Mouse (Mus musculus) Patski (cell line): ENCODE results near the gene Gm9918. TPM values are rescaled to one million over a fixed set of nuclear protein-coding genes. Genes with fewer than 3 reads are reported as not detected.

Experiments
- ATAC-seq: fragments of 100-300 bp; one replicate; pipeline ENCODE4 v1.8.0; 2021
- CTCF ChIA-PET: fragments of 350-600 bp; sonication (Branson Sonifier 250); formaldehyde crosslinking; loops from one replicate; lab custom pipeline; 2022; ENCODE audit warnings: inconsistent platforms; lab: Charles Lee
- POLR2A ChIA-PET: fragments of 350-600 bp; sonication (Branson Sonifier 250); formaldehyde crosslinking; loops from one replicate; lab custom pipeline; 2022; ENCODE audit warnings: antibody characterized with exemption, inconsistent platforms; lab: Charles Lee
- DNase-seq: peaks from one replicate; pipeline ENCODE4 v3.0.0-alpha.2; 2011; ENCODE audit warnings: low read depth, low spot score
- H3K27me3 ChIP-seq: fragments of 371-371 bp; one replicate; pipeline ENCODE4 v1.5.1; 2021
- CTCF ChIP-seq: fragments of 100-300 bp; IDR thresholded peaks from one replicate; pipeline ENCODE4 v1.5.1; 2021
- in situ Hi-C: fragments of 300-500 bp; cut with MboI; formaldehyde crosslinking; loops from 3 replicates; pipeline ENCODE4 v1.11.1; 2018; ENCODE audit warnings: low pct_unique_long_range_greater_than_20kb, mixed read lengths
- polyA plus RNA-seq: library from polyadenylated mRNA; unstranded; gene quantifications from one replicate; pipeline ENCODE4 v1.2.3, GENCODE M21; 2021

The Gm9918 gene
- polyA plus RNA-seq, 1 experiment from 2014 or later = 0.03 TPM

DNA sequence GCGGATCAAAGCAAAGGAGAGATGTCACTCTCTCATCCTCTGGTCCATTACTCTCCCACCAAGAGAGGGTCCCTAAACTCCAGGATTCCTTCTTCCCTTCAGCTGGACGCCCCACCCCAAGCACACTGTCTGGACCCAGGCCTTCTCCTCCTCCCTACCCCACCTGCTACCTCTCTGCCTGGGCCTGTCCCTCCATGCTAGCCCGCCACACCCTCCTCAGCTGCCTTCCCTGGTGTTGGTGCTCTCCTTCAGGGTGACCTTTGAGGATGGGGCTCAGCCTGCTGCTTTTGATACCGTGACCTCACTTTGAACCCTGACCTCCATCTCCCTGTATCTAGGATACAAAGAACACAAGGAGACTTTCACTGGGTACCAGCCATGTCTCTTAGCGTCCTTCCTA, 19.8 kb upstream of the Gm9918 start:
- no peak for TF ChIP-seq CTCF
- ATAC-seq = no peak
- in situ Hi-C loops = no loop called here
- H3K27me3 ChIP-seq = no peaks in the 10 kb centered on the region
- no peak for DNase-seq
- ChIA-PET CTCF (no interaction called here), POLR2A (no interaction called here)

DNA sequence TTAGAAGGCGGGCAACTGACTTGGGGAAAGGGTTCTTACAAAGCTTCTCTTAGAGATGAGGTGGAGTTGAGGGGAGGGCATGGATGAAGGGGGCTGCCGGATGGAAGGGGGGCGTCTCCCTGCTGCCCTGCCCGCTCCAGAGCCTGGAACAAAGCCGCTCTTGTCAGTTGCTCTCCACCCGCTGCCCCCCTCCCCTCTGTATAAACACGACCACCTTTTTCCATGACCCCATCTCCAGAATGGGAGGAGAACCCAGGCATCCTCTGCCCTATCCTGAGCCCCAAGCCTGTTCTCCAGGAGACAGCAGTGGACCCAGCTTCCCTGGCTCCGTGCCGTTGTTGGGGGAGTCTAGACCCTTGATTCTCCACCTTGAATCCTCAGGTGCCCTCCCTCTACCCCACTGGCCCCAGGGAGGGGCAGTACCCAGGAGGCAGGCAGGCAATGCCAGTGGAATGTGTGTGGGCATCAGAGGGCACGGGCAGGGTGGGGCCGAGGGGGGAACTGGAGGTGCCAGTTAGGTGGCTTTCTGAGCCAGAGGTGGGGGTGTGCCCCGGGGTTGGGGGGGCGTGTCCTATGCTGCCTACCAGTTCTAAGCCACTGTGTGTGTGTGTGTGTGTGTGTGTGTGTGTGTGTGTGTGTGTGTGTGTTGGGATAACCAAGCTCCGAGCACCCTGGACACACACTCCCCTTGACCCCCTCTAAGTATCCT, 14.7 kb upstream of the Gm9918 start:
- no peaks in the 10 kb centered on the region for H3K27me3 ChIP-seq
- in situ Hi-C loops = no loop called here
- no peak for DNase-seq
- POLR2A ChIA-PET = interaction anchor here (0.7 to 2.0 kb wide), 2 partner anchors 8 to 17 kb away, joined by 3 to 6 read pairs; no protein-coding TSS in a partner anchor
- CTCF ChIA-PET = no interaction called here
- no peak for ATAC-seq
- no peak for TF ChIP-seq CTCF

DNA sequence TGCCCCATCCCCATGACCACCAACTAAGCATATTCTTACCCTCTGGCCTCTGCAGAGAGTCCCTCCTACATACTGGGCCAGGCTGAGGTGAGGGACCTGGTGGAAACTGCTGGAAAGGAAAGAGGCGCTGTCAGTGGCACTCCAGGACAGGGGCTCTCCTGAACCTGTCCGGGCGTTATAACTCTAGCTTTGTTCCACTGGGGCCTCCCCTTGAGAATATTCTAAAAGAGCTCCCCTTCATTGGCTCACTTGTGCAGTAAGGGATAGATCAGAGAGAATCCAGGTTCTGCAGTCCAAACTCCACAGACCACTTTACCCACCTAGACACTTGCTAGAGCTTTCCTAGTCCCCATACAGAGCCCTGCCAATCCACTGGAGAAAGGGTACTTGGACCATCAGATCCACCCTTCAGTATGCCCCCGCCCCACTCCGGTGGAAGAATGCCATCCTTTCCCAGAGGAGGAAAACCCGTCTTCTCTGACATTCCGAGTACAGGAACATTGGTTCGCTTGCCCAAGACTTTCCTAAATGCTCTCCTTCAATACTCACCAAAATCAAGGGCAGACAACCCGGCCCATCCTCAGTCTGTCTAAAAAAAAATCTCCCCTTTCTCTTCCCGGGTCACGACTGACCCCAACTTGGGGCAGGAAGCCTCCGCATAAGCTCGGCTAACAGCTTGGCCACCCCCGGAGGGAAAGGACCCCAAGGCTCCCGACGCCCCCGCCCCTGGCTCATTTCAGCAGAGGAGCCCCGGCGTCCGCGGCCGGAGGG, 13.7 kb upstream of the Gm9918 start:
- no peak for TF ChIP-seq CTCF
- DNase-seq (no peak), ATAC-seq (peak; percentile 1)
- in situ Hi-C loops = no loop called here
- CTCF ChIA-PET = no interaction called here
- POLR2A ChIA-PET = interaction anchor here (0.5 to 2.0 kb wide), 2 partner anchors 9 to 47 kb away, joined by 5 to 6 read pairs; no protein-coding TSS in a partner anchor
- H3K27me3 ChIP-seq = no peaks in the 10 kb centered on the region

DNA sequence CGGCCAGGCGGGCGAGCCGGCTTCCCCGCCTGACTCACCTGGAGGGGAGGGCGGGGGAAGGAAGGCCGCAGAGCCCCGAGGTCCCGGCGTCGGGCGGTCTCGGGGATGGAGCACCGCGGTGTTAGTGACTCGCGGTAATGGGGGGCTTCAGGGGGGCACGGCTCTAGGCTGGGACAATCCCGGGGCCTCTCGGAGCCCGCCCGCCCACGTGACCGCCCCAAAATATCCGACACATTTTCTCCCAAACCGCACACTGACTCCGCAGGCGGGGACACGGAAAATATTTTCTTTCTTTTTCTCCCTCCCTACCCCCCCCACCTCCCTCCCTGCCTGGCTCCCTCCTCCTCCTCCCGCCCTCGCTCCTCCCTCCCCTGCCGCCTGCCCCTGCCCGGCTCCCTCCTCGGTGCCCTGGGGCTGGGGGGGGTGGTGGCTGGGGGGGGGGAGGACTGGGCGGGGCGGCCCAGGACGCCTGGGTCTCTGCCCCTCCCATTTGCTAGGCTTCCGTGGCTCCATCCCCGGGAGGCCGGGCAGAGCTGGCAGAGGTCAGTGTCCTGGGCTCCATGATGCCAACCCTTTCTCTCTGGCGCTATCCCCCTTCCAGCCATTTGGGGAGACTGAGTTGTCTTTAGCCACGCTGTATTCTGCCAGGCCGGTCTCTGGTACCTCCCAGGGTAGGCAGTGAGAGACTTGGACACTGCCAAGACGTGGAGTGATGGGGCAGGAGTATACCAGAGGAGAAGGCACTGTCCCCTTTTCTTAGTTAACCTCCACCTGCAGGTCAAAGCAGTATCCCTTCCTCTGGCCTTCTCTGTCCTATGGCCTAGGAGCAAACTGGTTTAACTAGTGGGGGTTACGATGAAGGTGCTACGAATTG, 12.9 kb upstream of the Gm9918 start, which contains the start of gene Rarg:
Gene Rarg, minus strand, starts transcription at position 316 of the 874 bp plus-strand sequence.
- DNase-seq (no peak), ATAC-seq (peak; percentile 68)
- POLR2A ChIA-PET = interaction anchor here (0.9 to 2.0 kb wide), 2 partner anchors 9 to 21 kb away, joined by 4 to 6 read pairs; no protein-coding TSS in a partner anchor
- no peak for TF ChIP-seq CTCF
- no peaks in the 10 kb centered on the region for H3K27me3 ChIP-seq
- CTCF ChIA-PET = no interaction called here
- in situ Hi-C loops = no loop called here

DNA sequence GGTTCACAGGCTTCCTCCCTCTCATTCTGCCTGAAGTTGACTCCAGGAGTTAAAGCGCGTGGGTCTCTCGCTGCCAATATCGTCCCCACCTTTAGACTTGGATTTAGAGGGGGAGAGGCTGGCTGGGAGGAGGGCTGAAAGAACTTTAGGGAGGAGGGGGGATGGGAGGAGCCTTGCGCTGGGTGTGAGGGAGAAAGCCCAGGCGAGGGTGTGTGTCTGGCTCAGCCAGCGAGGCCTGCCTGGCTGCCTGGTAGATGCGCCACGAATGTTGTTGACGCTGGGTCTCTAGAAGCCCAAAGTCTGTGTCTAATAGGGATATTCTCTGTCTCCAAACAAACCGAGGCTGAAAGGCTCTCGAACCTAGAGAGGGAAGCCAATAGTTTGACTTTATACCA, 12.3 kb upstream of the Gm9918 start:
- in situ Hi-C loops = no loop called here
- DNase-seq (no peak), ATAC-seq (no peak)
- ChIA-PET POLR2A (interaction anchor here (0.6 to 1.1 kb wide), 5 partner anchors 11 to 1118 kb away, joined by 3 to 4 read pairs (median 3); partner anchors contain the start of gene Pfdn5), CTCF (no interaction called here)
- no peak for TF ChIP-seq CTCF
- H3K27me3 ChIP-seq = no peaks in the 10 kb centered on the region

DNA sequence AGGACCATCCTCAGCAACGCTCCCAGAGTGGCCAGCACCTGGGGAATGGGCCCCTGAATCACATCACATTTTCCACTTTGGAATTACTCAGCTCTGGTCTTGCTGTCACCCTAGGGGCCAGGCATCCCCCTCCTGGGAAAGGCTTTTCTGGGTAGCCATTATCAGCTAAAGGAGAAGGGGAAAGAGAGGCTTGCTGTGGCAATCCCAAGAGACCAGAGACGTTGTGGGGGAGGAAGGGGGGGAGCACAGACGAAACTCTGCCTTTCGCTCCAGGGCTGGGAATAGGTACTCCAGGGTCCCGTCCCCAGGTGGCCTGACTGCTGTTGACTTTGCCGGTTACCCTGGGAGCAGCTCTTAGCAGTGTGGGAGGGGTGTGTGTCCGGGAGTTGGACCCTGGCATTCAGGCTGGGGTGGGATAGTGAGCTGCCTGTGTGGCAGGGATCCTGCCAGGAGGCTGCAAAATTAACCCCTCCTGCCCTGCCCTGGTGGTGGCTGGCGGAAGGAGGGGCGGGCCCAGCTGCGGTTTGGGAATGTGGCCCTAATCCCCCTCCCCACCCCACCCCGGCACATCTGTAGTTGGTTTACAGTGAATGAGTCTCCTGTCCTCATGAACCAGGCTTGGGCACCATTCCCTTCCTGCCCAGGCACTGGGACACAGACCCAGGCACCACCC, 11.6 kb upstream of the Gm9918 start:
- no peak for TF ChIP-seq CTCF
- no peak for ATAC-seq
- ChIA-PET POLR2A (interaction anchor here (0.6 to 1.3 kb wide), 6 partner anchors 11 to 1118 kb away, joined by 3 to 4 read pairs (median 3); partner anchors contain the start of genes Csad and Pfdn5), CTCF (no interaction called here)
- in situ Hi-C loops = no loop called here
- DNase-seq = no peak
- no peaks in the 10 kb centered on the region for H3K27me3 ChIP-seq

DNA sequence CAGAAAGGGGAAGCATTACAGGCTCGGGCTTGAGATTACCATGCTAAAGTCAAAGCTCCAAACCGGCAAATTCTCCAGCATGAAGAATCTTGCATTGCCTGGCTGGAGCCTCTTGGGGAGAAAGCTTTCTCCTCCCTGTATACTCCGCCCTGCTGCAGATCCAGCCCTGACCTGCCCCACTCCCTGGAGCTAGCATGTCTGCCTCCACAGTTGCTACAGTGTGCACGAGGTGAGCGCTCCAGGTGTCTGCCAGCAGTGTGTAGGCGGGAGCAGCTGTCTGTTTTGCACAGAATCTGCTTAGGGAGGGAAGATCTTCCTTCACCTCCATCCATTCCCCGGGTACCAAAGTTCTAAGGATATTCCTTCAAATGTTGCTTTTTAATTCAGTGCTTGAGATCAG, 7.8 kb upstream of the Gm9918 start:
- in situ Hi-C loops = no loop called here
- no peak for TF ChIP-seq CTCF
- ChIA-PET CTCF (no interaction called here), POLR2A (no interaction called here)
- H3K27me3 ChIP-seq = no peaks in the 10 kb centered on the region
- ATAC-seq = no peak
- no peak for DNase-seq

DNA sequence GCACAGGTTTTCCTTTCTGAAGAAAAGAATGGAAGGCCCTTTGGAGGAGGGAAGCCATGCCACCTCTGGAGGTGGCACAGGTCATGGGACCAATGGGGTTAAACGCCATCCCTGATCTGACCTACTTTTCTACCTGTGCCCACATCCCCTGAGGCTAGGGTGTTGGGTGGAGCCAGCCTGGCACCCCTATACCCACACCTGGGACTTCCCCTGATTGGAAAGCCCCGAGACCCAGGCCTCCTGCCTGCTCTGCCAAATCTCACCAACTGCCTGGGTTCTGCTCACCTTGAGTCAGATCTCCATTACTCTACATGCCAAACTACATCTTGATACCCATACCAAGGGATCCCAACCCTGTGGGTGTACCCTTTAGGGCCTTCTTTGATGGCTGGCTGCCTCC, 7.3 kb upstream of the Gm9918 start:
- in situ Hi-C loops = no loop called here
- H3K27me3 ChIP-seq = no peaks in the 10 kb centered on the region
- POLR2A ChIA-PET = no interaction called here

DNA sequence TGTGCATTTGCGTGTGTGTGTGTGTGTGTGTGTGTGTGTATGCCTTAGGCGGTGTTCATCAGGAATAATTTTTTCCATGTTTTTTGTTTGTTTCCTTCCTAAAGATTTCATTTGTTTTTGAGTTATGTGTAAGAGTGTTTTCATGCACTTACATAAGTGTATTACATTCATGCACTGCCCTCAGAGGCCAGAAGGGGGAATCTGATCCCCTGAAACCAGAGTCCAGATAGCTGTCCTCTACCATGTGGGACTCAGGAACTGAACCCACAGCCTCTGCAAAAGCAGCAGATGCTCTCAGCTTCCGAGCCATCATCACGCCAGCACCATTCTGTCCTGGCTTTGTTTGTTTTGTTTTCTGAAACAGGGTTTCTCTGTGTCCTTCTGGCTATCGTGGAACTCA, 4.8 kb upstream of the Gm9918 start:
- ATAC-seq (no peak), DNase-seq (no peak)
- POLR2A ChIA-PET = interaction anchor here (1.2 kb wide), 1 partner anchor 14 kb away, joined by 6 read pairs; the partner anchor contains the start of gene Mfsd5
- in situ Hi-C loops = no loop called here
- CTCF ChIA-PET = no interaction called here
- no peak for TF ChIP-seq CTCF
- no peaks in the 10 kb centered on the region for H3K27me3 ChIP-seq

More for the DNA sequence above, 7.3 kb upstream of the Gm9918 start:
- TF ChIP-seq CTCF = no peak
- no peak for ATAC-seq
- CTCF ChIA-PET = no interaction called here
- DNase-seq = no peak
